Mouse (Mus musculus) intestine, embryonic 14.5 days (tissue): ENCODE measurements around the gene Sap18. TPM values are rescaled to one million over a fixed set of nuclear protein-coding genes. Genes with fewer than 3 reads are reported as not detected.

Experiments
- ATAC-seq: fragments of 200-750 bp; cut with Nextera tagmentation; replicated peaks from 2 replicates; pipeline ENCODE4 v1.8.0; 2017; ENCODE audit warnings: low read depth, moderate number of reproducible peaks, moderate TSS enrichment, moderate library complexity; ENCODE audit not compliant: low FRiP score, low TSS enrichment
- DNase-seq: peaks from one replicate; pipeline ENCODE4 v3.0.0-alpha.2; 2018; ENCODE audit warnings: low spot score
- H3K27ac ChIP-seq: fragments of 300-500 bp; sonication (generic); 2 replicates; pipeline ENCODE4 v1.5.1; 2014; ENCODE audit warnings: low read depth, mild to moderate bottlenecking, control low read depth
- H3K27me3 ChIP-seq: fragments of 300-500 bp; sonication (generic); replicated peaks from 2 replicates; pipeline ENCODE4 v1.6.1; 2014; ENCODE audit warnings: low read length, control low read depth; ENCODE audit not compliant: control insufficient read depth, insufficient read depth
- H3K36me3 ChIP-seq: fragments of 300-500 bp; sonication (generic); 2 replicates; pipeline ENCODE4 v1.6.1; 2014; ENCODE audit warnings: low read length, control low read depth; ENCODE audit not compliant: control insufficient read depth, insufficient read depth
- H3K4me1 ChIP-seq: fragments of 300-500 bp; sonication (generic); replicated peaks from 2 replicates; pipeline ENCODE4 v1.6.1; 2014; ENCODE audit warnings: low read length, control low read depth, mixed read lengths; ENCODE audit not compliant: control insufficient read depth, insufficient read depth
- H3K4me2 ChIP-seq: fragments of 300-500 bp; sonication (generic); 2 replicates; pipeline ENCODE4 v1.6.1; 2014; ENCODE audit warnings: low read length
- H3K4me3 ChIP-seq: fragments of 300-500 bp; sonication (generic); 2 replicates; pipeline ENCODE4 v1.5.1; 2014; ENCODE audit warnings: low read depth, low read length, control low read depth, mixed read lengths
- H3K9ac ChIP-seq: fragments of 300-500 bp; sonication (generic); 2 replicates; pipeline ENCODE4 v1.6.1; 2014; ENCODE audit warnings: mild to moderate bottlenecking, low read length
- H3K9me3 ChIP-seq: fragments of 300-500 bp; sonication (generic); 2 replicates; pipeline ENCODE4 v1.6.1; 2016; ENCODE audit warnings: low read length, control low read depth; ENCODE audit not compliant: control insufficient read depth
- WGBS: fragments of 180-500 bp; shearing (Covaris S2); extraction: QIAGEN DNeasy Blood & Tissue Kit; methylation state at CpG from one replicate; pipeline ENCODE4 v1.1.7; 2014; 5-methylcytosine and 5-hydroxymethylcytosine counted together
- polyA plus RNA-seq: library from polyadenylated mRNA; unstranded; fragments of >200 nt; fragmentation: Nextera tagmentation; extraction: Ambion mirVana; gene quantifications from 2 replicates; pipeline ENCODE4 v1.2.1, GENCODE M21; 2014

The Sap18 gene
- polyA plus RNA-seq, 1 experiment from 2014 or later = 18.2 TPM

- ATAC-seq (no peak), DNase-seq (no peak)
- WGBS = 80% methylated on average over 2 of the region's 2 CpGs
- Histone ChIP-seq H3K27ac (no peak overlapping the region), H3K4me1 (no peaks in the 10 kb centered on the region), H3K36me3 (peaks cover 92% of the 10 kb centered on the region), H3K27me3 (no peaks in the 10 kb centered on the region), H3K4me3 (no peak overlapping the region), H3K9me3 (no peaks in the 10 kb centered on the region), H3K4me2 (no peak overlapping the region), H3K9ac (no peak overlapping the region)
These were observed 12.9 kb downstream of the Sap18 start for GRCm38 (mm10) chr14:57810886-57811285.

DNA sequence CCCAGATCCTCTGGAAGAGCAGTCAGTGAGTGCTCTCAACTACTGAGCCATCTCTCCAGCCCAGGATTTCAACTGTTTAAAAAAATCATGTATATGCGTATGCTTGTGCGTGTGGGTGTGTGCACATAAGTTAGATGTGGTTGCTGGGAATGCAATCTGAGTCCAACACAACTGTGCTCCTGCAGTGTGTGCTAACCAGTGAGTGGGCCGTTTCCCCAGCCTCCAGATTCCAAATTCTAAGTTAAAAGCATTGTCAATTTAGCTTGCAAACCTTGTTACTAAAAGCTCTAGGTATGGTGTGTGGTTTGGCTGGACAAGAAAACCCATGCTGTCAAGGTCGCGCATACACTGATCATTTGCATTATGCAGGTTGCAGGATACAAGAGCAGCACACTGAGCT, 13.9 kb downstream of the Sap18 start:
- no peak overlapping the region for H3K27ac ChIP-seq
- no peak overlapping the region for H3K4me2 ChIP-seq
- H3K4me3 ChIP-seq = no peak overlapping the region
- H3K9ac ChIP-seq = no peak overlapping the region
- H3K4me1 ChIP-seq = no peaks in the 10 kb centered on the region
- no peak for ATAC-seq
- no peak for DNase-seq
- H3K9me3 ChIP-seq = no peaks in the 10 kb centered on the region
- 96% methylated on average over 5 of the region's 5 CpGs for WGBS
- H3K27me3 ChIP-seq = no peaks in the 10 kb centered on the region
- peaks cover 89% of the 10 kb centered on the region for H3K36me3 ChIP-seq

DNA sequence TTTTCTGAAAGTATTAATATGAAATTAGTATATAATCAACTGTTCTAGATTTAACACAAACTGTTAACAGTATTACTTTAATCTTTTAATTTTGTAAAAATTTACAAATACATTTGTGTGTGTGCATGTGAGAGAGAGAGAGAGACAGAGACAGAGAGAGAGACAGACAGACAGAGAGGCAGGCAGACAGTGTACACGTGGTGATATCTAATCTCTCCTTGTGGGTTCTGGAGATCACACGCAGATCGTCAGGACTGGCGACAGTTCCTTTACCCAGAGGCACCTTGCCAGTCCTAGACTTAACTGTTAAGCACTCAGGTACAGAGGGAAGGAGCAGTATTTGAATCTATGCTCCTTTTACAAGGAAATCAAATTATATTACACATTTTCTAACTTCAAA, 22.9 kb downstream of the Sap18 start:
- ATAC-seq (no peak), DNase-seq (no peak)
- Histone ChIP-seq H3K4me2 (no peak overlapping the region), H3K27ac (no peak overlapping the region), H3K27me3 (no peaks in the 10 kb centered on the region), H3K9ac (no peak overlapping the region), H3K9me3 (no peaks in the 10 kb centered on the region), H3K4me1 (peaks cover 7% of the 10 kb centered on the region), H3K4me3 (no peak overlapping the region), H3K36me3 (peaks cover 58% of the 10 kb centered on the region)
- 78% methylated on average over 4 of the region's 4 CpGs for WGBS

DNA sequence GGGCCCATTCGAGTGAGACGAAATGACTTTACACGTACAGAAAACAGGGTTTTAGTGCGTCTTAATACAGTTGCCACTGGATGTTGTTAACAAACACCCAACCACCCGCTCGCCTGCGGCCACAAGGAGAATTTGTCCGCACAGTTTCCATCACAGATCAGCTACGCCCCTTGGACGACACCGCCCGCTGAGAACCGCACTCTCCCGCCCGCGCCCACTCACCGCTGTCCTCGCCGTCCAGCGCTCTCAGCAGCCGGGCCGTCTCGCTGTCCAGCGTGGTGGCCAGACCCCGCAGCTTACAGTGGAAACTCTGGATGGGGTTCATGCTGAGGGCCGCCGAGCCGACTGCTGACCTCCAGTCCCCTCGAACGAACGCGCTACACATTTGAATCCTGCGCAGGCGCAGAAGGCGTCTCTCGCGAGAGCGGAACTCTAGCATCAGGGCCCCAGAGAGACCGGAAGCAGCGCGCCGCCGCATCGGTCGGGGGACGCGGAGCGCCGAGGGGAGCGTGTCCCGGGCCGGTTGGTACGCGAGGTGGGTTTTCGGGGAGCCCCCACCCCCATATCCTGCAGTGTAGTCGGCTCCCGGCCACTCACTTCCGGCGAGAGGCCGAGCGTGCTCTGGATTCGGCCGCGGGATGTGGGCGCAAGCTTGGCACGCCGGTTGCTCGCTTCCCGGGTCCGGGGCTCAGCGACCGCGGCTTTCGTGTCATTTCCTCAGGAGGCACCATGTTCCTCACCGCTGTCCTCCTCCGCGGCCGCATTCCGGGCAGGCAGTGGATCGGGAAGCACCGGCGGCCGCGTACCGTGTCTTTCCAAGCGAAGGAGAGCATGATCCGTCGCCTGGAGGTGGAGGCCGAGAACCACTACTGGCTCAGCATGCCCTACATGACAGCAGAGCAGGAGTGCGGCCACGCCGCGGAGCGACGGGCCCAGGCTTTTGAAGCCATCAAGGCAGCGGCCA, 28.1 kb downstream of the Sap18 start, which contains the start of the genes Ska3 and Mrpl57:
Gene Ska3, minus strand, starts transcription at position 398 of the 964 bp plus-strand sequence.
Gene Mrpl57, plus strand, starts transcription at position 447 of the 964 bp plus-strand sequence.
- Histone ChIP-seq H3K4me1 (peaks cover 16% of the 10 kb centered on the region), H3K4me2 (peak within 1 kb of the TSS; percentile 81), H3K4me3 (peak within 1 kb of the TSS; percentile 91), H3K27me3 (no peaks in the 10 kb centered on the region), H3K9ac (peak within 1 kb of the TSS; percentile 75), H3K36me3 (peaks cover 24% of the 10 kb centered on the region), H3K9me3 (no peaks in the 10 kb centered on the region), H3K27ac (peak within 1 kb of the TSS; percentile 83)
- under 1% methylated on average over 96 of the region's 96 CpGs for WGBS
- DNase-seq (peak; percentile 97), ATAC-seq (peak; percentile 96)

DNA sequence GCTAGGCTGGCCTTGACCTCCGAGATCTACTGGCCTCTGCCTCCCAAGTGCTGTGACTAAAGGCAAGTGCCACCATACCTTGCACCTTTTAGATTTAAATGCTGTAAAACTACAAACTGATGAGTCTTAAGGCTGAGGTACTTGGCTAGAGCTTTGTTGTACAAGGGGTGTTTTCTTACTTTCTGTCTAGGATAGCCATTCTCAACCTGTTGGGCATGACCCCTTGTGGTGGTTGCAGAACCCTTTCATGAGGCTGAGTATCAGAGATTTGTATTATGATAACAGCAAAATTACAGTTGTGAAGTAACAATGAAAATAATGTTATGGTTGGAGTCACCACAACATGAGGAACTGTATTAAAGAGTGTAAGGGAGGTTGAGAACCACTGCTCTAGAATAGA, 29.3 kb downstream of the Sap18 start:
- Histone ChIP-seq H3K4me2 (peak overlapping the region; percentile 81), H3K27me3 (no peaks in the 10 kb centered on the region), H3K27ac (no peak overlapping the region), H3K4me3 (peak overlapping the region; percentile 91), H3K9ac (peak overlapping the region; percentile 75), H3K36me3 (peaks cover 15% of the 10 kb centered on the region), H3K4me1 (peaks cover 16% of the 10 kb centered on the region), H3K9me3 (no peaks in the 10 kb centered on the region)
- 80% methylated on average over 1 of the region's 1 CpGs for WGBS
- ATAC-seq (no peak), DNase-seq (peak; percentile 53)

- Histone ChIP-seq H3K36me3 (peaks cover 47% of the 10 kb centered on the region), H3K4me2 (no peak overlapping the region), H3K9ac (no peak overlapping the region), H3K27ac (no peak overlapping the region), H3K9me3 (no peaks in the 10 kb centered on the region), H3K4me3 (no peak overlapping the region), H3K27me3 (no peaks in the 10 kb centered on the region), H3K4me1 (no peaks in the 10 kb centered on the region)
- no peak for ATAC-seq
- WGBS = 95% methylated on average over 2 of the region's 2 CpGs
- DNase-seq = no peak
These were observed 35.5 kb downstream of the Sap18 start for GRCm38 (mm10) chr14:57833526-57833925.

- Histone ChIP-seq H3K36me3 (peaks cover 58% of the 10 kb centered on the region), H3K4me3 (no peak overlapping the region), H3K9ac (no peak overlapping the region), H3K27me3 (no peaks in the 10 kb centered on the region), H3K4me2 (no peak overlapping the region), H3K27ac (no peak overlapping the region), H3K4me1 (no peaks in the 10 kb centered on the region), H3K9me3 (no peaks in the 10 kb centered on the region)
- DNase-seq (no peak), ATAC-seq (no peak)
- WGBS = 95% methylated on average over 10 of the region's 10 CpGs
These were observed 37.2 kb downstream of the Sap18 start for GRCm38 (mm10) chr14:57835157-57835556.

DNA sequence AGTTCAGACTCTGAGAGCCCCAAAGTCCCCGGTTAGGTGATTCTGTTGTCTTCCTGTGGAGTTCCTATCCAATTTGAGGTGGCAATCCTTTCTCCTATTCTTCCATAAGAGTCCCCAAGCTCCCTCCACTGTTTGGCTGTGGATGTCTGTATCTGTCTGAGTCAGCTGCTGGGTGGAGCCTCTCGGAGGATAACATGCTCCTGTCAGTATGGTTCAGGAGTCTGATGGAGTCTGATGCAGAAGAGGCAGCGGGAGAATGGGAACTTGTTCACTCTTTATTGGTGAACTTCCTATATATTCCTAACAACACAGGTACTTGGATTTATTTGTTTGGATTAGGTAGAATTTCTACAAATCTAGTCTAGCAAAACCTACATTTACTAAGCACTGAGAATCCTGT, 46.6 kb downstream of the Sap18 start:
- Histone ChIP-seq H3K27ac (no peak overlapping the region), H3K4me1 (no peaks in the 10 kb centered on the region), H3K9ac (no peak overlapping the region), H3K36me3 (peaks cover 50% of the 10 kb centered on the region), H3K4me2 (no peak overlapping the region), H3K27me3 (no peaks in the 10 kb centered on the region), H3K9me3 (no peaks in the 10 kb centered on the region), H3K4me3 (no peak overlapping the region)
- DNase-seq (no peak), ATAC-seq (no peak)
- 89% methylated on average over 3 of the region's 3 CpGs for WGBS
